Mouse (Mus musculus): ENCODE data around the gene Ccnyl1. TPM values are rescaled to one million over a fixed set of nuclear protein-coding genes. Genes with fewer than 3 reads are reported as not detected.
A peak's percentile ranks its signal among the peaks of the same experiment; 100 is the strongest.

Ccnyl1 gene
- polyA plus RNA-seq, 1 experiment from 2014 or later, result 5.0 TPM

- DNase-seq (ENCODE audit: low spot score), result no peak
- H3K9ac ChIP-seq (ENCODE audit: low read depth, low read length), result no peak overlapping the region
- 86% methylated on average over 14 of the region's 14 CpGs for WGBS
- no peaks in the 10 kb centered on the region for H3K9me3 ChIP-seq (replicated peaks; ENCODE audit: low read length)
- no peak overlapping the region for H3K4me2 ChIP-seq (ENCODE audit: low read length)
- no peak overlapping the region for H3K4me3 ChIP-seq (replicated peaks; ENCODE audit: low read depth, low read length)
- no peak for ATAC-seq (replicated peaks; ENCODE audit: low FRiP score, low read depth)
- H3K36me3 ChIP-seq (ENCODE audit: insufficient read depth, low read length), result peaks cover 7% of the 10 kb centered on the region; the same call in 1 of the 2 replicates
- TF ChIP-seq CTCF (IDR thresholded peaks at IDR 0.05; ENCODE audit: low read depth), result no peak
- no peaks in the 10 kb centered on the region for H3K27me3 ChIP-seq (ENCODE audit: insufficient read depth, low read length)
- no peak overlapping the region for H3K27ac ChIP-seq
- H3K4me1 ChIP-seq (replicated peaks; ENCODE audit: insufficient read depth, low read length), result no peaks in the 10 kb centered on the region
These were observed 21.9 kb downstream of the Ccnyl1 start for GRCm38 (mm10) chr1:64712006-64712760.

DNA sequence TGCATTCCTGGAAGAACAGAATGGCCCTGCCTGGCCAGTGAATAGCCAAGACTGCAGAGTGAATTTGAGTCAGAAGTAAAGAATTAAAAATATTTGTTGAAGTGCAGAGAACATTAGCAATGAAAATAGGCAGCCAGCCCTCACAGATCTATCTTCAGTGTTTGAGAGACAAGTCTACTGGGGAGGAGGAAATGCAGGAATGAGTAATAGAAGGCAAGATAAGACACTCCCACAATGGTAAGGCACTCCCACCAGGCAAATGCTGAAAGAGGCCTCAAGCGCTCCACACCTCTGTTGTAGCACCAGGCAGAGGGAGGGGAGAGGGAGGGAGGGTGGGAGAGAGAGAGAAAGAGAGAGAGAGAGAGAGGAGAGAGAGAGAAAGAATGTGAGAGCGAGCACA, 25.2 kb downstream of the Ccnyl1 start:
- peaks cover 8% of the 10 kb centered on the region; the same call in 1 of the 2 replicates for H3K36me3 ChIP-seq (ENCODE audit: insufficient read depth, low read length)
- H3K9me3 ChIP-seq (replicated peaks; ENCODE audit: low read length), result no peaks in the 10 kb centered on the region
- no peak overlapping the region for H3K4me2 ChIP-seq (ENCODE audit: low read length)
- H3K4me3 ChIP-seq (replicated peaks; ENCODE audit: low read depth, low read length), result no peak overlapping the region
- no peak overlapping the region for H3K27ac ChIP-seq
- DNase-seq (ENCODE audit: low spot score), result no peak
- no peaks in the 10 kb centered on the region for H3K4me1 ChIP-seq (replicated peaks; ENCODE audit: insufficient read depth, low read length)
- H3K27me3 ChIP-seq (ENCODE audit: insufficient read depth, low read length), result no peaks in the 10 kb centered on the region
- ATAC-seq (replicated peaks; ENCODE audit: low FRiP score, low read depth), result no peak
- TF ChIP-seq CTCF (IDR thresholded peaks at IDR 0.05; ENCODE audit: low read depth), result no peak
- no peak overlapping the region for H3K9ac ChIP-seq (ENCODE audit: low read depth, low read length)
- 77% methylated on average over 2 of the region's 2 CpGs for WGBS

GRCm38 (mm10) chr1:64716589-64717304, 26.5 kb downstream of the Ccnyl1 start:
- Histone ChIP-seq H3K27me3 (ENCODE audit: insufficient read depth, low read length) (no peaks in the 10 kb centered on the region), H3K27ac (no peak overlapping the region), H3K4me3 (replicated peaks; ENCODE audit: low read depth, low read length) (no peak overlapping the region), H3K4me2 (ENCODE audit: low read length) (no peak overlapping the region), H3K9me3 (replicated peaks; ENCODE audit: low read length) (no peaks in the 10 kb centered on the region), H3K9ac (ENCODE audit: low read depth, low read length) (no peak overlapping the region), H3K36me3 (ENCODE audit: insufficient read depth, low read length) (peaks cover 14% of the 10 kb centered on the region), H3K4me1 (replicated peaks; ENCODE audit: insufficient read depth, low read length) (no peaks in the 10 kb centered on the region)
- WGBS, result 82% methylated on average over 7 of the region's 7 CpGs
- no peak for TF ChIP-seq CTCF (IDR thresholded peaks at IDR 0.05; ENCODE audit: low read depth)
- no peak for DNase-seq (ENCODE audit: low spot score)
- no peak for ATAC-seq (replicated peaks; ENCODE audit: low FRiP score, low read depth)

DNA sequence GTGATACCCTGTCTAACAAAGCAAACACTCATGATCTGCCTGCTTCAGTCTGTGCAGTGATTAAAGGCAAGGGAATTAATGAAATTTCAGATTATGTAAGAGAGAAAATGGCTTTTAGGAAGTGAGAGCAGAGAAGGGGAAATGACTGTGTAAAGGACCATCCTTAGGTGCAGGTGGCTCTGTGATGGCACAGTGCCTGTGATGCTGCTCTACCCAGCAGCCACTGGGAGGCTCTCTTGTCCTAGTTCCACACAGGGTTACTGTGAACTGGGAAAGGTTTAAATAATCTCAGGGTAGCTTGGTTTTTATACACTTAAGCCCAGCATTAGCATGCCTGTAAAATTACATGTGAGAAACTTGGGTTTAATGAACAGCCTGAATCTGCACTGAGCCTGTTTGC, 27.2 kb downstream of the Ccnyl1 start:
- peak; percentile 85 for TF ChIP-seq CTCF (IDR thresholded peaks at IDR 0.05; ENCODE audit: low read depth)
- no peak overlapping the region for H3K4me3 ChIP-seq (replicated peaks; ENCODE audit: low read depth, low read length)
- no peak overlapping the region for H3K4me2 ChIP-seq (ENCODE audit: low read length)
- no peak overlapping the region for H3K27ac ChIP-seq
- H3K27me3 ChIP-seq (ENCODE audit: insufficient read depth, low read length), result no peaks in the 10 kb centered on the region
- DNase-seq (ENCODE audit: low spot score), result peak; percentile 70
- peaks cover 20% of the 10 kb centered on the region for H3K36me3 ChIP-seq (ENCODE audit: insufficient read depth, low read length)
- ATAC-seq (replicated peaks; ENCODE audit: low FRiP score, low read depth), result peak; percentile 82; the same call in 1 of the 2 replicates
- no peaks in the 10 kb centered on the region for H3K9me3 ChIP-seq (replicated peaks; ENCODE audit: low read length)
- no peak overlapping the region for H3K9ac ChIP-seq (ENCODE audit: low read depth, low read length)
- H3K4me1 ChIP-seq (replicated peaks; ENCODE audit: insufficient read depth, low read length), result no peaks in the 10 kb centered on the region

DNA sequence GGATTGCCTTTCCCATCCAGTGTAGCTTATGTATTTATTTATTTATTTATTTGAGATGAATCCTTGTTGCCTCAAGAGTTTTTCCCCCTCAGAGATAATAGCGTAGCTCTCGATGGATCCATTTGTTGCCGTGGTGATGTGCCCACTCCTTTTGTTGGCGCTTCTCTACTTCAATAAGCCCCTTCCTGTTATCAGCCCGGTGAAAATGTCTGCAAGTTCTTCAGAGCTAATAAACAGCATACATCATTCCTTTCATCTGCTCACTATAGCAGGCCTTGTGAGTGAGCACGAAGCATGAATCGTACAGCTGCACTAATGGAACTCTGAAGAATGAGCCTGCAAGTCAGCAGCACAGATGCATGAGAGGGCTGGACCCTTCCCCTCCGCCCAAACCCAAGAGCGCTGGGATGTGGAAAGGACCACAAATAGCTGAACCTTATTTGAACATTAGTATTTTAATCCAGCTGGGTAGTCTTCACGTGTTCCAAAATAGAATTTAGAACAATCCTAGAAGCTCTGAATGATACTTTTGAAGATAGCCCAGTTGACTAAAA, 30.9 kb downstream of the Ccnyl1 start:
- H3K27ac ChIP-seq, result no peak overlapping the region
- H3K9ac ChIP-seq (ENCODE audit: low read depth, low read length), result no peak overlapping the region
- no peak overlapping the region for H3K4me3 ChIP-seq (replicated peaks; ENCODE audit: low read depth, low read length)
- no peak for DNase-seq (ENCODE audit: low spot score)
- 81% methylated on average over 10 of the region's 10 CpGs for WGBS
- H3K4me1 ChIP-seq (replicated peaks; ENCODE audit: insufficient read depth, low read length), result no peaks in the 10 kb centered on the region
- H3K4me2 ChIP-seq (ENCODE audit: low read length), result no peak overlapping the region
- H3K36me3 ChIP-seq (ENCODE audit: insufficient read depth, low read length), result peaks cover 17% of the 10 kb centered on the region; the same call in 1 of the 2 replicates
- no peaks in the 10 kb centered on the region for H3K27me3 ChIP-seq (ENCODE audit: insufficient read depth, low read length)
- no peak for ATAC-seq (replicated peaks; ENCODE audit: low FRiP score, low read depth)
- no peak for TF ChIP-seq CTCF (IDR thresholded peaks at IDR 0.05; ENCODE audit: low read depth)
- no peaks in the 10 kb centered on the region for H3K9me3 ChIP-seq (replicated peaks; ENCODE audit: low read length)

GRCm38 (mm10) chr1:64730046-64730445, 39.8 kb downstream of the Ccnyl1 start:
- Histone ChIP-seq H3K4me2 (ENCODE audit: low read length) (no peak overlapping the region), H3K27ac (no peak overlapping the region), H3K36me3 (ENCODE audit: insufficient read depth, low read length) (no peaks in the 10 kb centered on the region), H3K9ac (ENCODE audit: low read depth, low read length) (no peak overlapping the region), H3K9me3 (replicated peaks; ENCODE audit: low read length) (no peaks in the 10 kb centered on the region), H3K4me1 (replicated peaks; ENCODE audit: insufficient read depth, low read length) (no peaks in the 10 kb centered on the region; the same call in 1 of the 2 replicates), H3K27me3 (ENCODE audit: insufficient read depth, low read length) (no peaks in the 10 kb centered on the region; the same call in 1 of the 2 replicates), H3K4me3 (replicated peaks; ENCODE audit: low read depth, low read length) (no peak overlapping the region)
- WGBS, result 87% methylated on average over 4 of the region's 4 CpGs
- no peak for DNase-seq (ENCODE audit: low spot score)
- TF ChIP-seq CTCF (IDR thresholded peaks at IDR 0.05; ENCODE audit: low read depth), result no peak
- no peak for ATAC-seq (replicated peaks; ENCODE audit: low FRiP score, low read depth)
